ENCODE assay signal across 9 mouse cellular contexts in genomic region chr10:79900951-79901410, GRCm38 (mm10). TPM values are rescaled to one million over a fixed set of nuclear protein-coding genes. Genes with fewer than 3 reads are reported as not detected.
DNase-seq lines count a peak whose midpoint lies in the region; ATAC-seq and TF ChIP-seq lines count a peak whose summit lies in the region.
"Had no signal": no experiment of that assay in that cellular context is flagged by ENCODE, and none has a peak within 500 bp of the region (broad histone marks: within the 10 kb centered on the region; RNA-seq: fewer than 3 reads in every experiment).

No protein-coding gene starts in this region.

- no peak overlapping the region for H3K27ac ChIP-seq in lung, embryonic 14.5 days (ENCODE audit: low read depth)
- H3K27ac ChIP-seq in kidney, embryonic 16.5 days (ENCODE audit: low read length), result no peak overlapping the region
- H3K27ac ChIP-seq: liver, embryonic 13.5 days had no signal

- no peak overlapping the region for H3K4me2 ChIP-seq in lung, embryonic 14.5 days
- H3K4me2 ChIP-seq in kidney, embryonic 16.5 days (replicated peaks; ENCODE audit: low read depth, low read length), result no peak overlapping the region
- H3K4me2 ChIP-seq: liver, embryonic 13.5 days had no signal

- H3K4me1 ChIP-seq in lung, embryonic 14.5 days (ENCODE audit: insufficient read depth), result no peaks in the 10 kb centered on the region
- H3K4me1 ChIP-seq in kidney, embryonic 16.5 days (ENCODE audit: insufficient read depth, low read length), result peaks cover 7% of the 10 kb centered on the region; the same call in 1 of the 2 replicates

- no peak overlapping the region for H3K9ac ChIP-seq in lung, embryonic 14.5 days
- no peak overlapping the region for H3K9ac ChIP-seq in kidney, embryonic 16.5 days (replicated peaks; ENCODE audit: low read length)
- H3K9ac ChIP-seq: liver, embryonic 13.5 days had no signal

- no peak for DNase-seq in lung, embryonic 14.5 days
- no peak for DNase-seq in lung, postnatal 10 days
- peak; percentile 37 to 63 for DNase-seq in frontal cortex, postnatal 14 days (ENCODE audit: low spot score in 2 of 2)
- DNase-seq in left cerebral cortex, postnatal 25 days (ENCODE audit: low spot score in 2 of 2), result peak; percentile 79 to 95
- DNase-seq in right cerebral cortex, postnatal 25 days, result peak; percentile 85
- DNase-seq in thymus, postnatal 25 days, result no peak
- no peak for DNase-seq in heart, adult 18-20 months
- DNase-seq: liver, embryonic 13.5 days had no signal

- no peak for ATAC-seq in lung, embryonic 14.5 days (ENCODE audit: insufficient read depth)
- no peak for ATAC-seq in kidney, embryonic 16.5 days (ENCODE audit: low FRiP score, low TSS enrichment)

- intact Hi-C loops in left cerebral cortex, postnatal 25 days (cut with DNase I), result no loop called here

- H3K27me3 ChIP-seq in lung, embryonic 14.5 days (ENCODE audit: insufficient read depth, low read length), result no peaks in the 10 kb centered on the region
- H3K27me3 ChIP-seq in kidney, embryonic 16.5 days (ENCODE audit: insufficient read depth, low read length), result no peaks in the 10 kb centered on the region
- H3K27me3 ChIP-seq: liver, embryonic 13.5 days had no signal

- peak; percentile 37 for TF ChIP-seq CTCF in lung, embryonic 14.5 days (IDR thresholded peaks at IDR 0.05; ENCODE audit: low read depth)

- WGBS in lung, embryonic 14.5 days, result 63% methylated on average over 2 of the region's 2 CpGs
- WGBS in kidney, embryonic 16.5 days, result 61% methylated on average over 2 of the region's 2 CpGs

- no peaks in the 10 kb centered on the region for H3K9me3 ChIP-seq in lung, embryonic 14.5 days (ENCODE audit: low read depth, low read length)
- H3K9me3 ChIP-seq in kidney, embryonic 16.5 days (ENCODE audit: low read length), result no peaks in the 10 kb centered on the region
- H3K9me3 ChIP-seq: liver, embryonic 13.5 days had no signal

- no peak overlapping the region for H3K4me3 ChIP-seq in lung, embryonic 14.5 days (ENCODE audit: low read depth, low read length)
- no peak overlapping the region for H3K4me3 ChIP-seq in kidney, embryonic 16.5 days (ENCODE audit: low read length)
- H3K4me3 ChIP-seq: liver, embryonic 13.5 days had no signal

- peaks cover 76% of the 10 kb centered on the region for H3K36me3 ChIP-seq in lung, embryonic 14.5 days (ENCODE audit: insufficient read depth)
- H3K36me3 ChIP-seq in kidney, embryonic 16.5 days (ENCODE audit: insufficient read depth, low read length), result peaks cover 69% of the 10 kb centered on the region

RNA-seq across cellular contexts. Expression of gene Med16, which starts 7.7 kb away (rescaled TPM):
- polyA plus RNA-seq in lung, embryonic 14.5 days (2014; fragmentation: Nextera tagmentation; extraction: Ambion mirVana), result 55.5 and 58.7 TPM in 2 replicates
- total RNA-seq in left cerebral cortex, postnatal 25 days (2021), result 10 to 100 TPM; 57.5 to 59.8 TPM
- polyA plus RNA-seq in kidney, embryonic 16.5 days (2015; fragmentation: Nextera tagmentation; extraction: Ambion mirVana), result 71.0 and 72.4 TPM in 2 replicates
- 10 to 100 TPM; 50.4 to 56.7 TPM for total RNA-seq in heart, adult 18-20 months (2021)

RNA-seq across cellular contexts. Expression of gene Gm26602, which starts 9.7 kb away (rescaled TPM):
- polyA plus RNA-seq in lung, embryonic 14.5 days (2014; fragmentation: Nextera tagmentation; extraction: Ambion mirVana), result 4.1 TPM in 1 of 2 replicates, not detected in the other
- not detected for total RNA-seq in left cerebral cortex, postnatal 25 days (2021)
- 9.2 TPM in 1 of 2 replicates, not detected in the other for polyA plus RNA-seq in kidney, embryonic 16.5 days (2015; fragmentation: Nextera tagmentation; extraction: Ambion mirVana)
- total RNA-seq in heart, adult 18-20 months (2021), result not detected
- polyA plus RNA-seq: liver, embryonic 13.5 days had no signal

RNA-seq across cellular contexts. Expression of gene Cfd, which starts 10.3 kb away (rescaled TPM):
- not detected in 2 replicates for polyA plus RNA-seq in lung, embryonic 14.5 days (2014; fragmentation: Nextera tagmentation; extraction: Ambion mirVana)
- total RNA-seq in left cerebral cortex, postnatal 25 days (2021), result not detected
- polyA plus RNA-seq in kidney, embryonic 16.5 days (2015; fragmentation: Nextera tagmentation; extraction: Ambion mirVana), result not detected in 2 replicates
- 100 to 1,000 TPM in 1 of 2 experiments, 10 to 100 TPM in 1; 49.7 to 435 TPM for total RNA-seq in heart, adult 18-20 months (2021)
- polyA plus RNA-seq: liver, embryonic 13.5 days had no signal

RNA-seq across cellular contexts. Expression of gene Elane, which starts 14.9 kb away (rescaled TPM):
- 0.18 and 0.26 TPM in 2 replicates for polyA plus RNA-seq in lung, embryonic 14.5 days (2014; fragmentation: Nextera tagmentation; extraction: Ambion mirVana)
- total RNA-seq in left cerebral cortex, postnatal 25 days (2021), result not detected
- polyA plus RNA-seq in kidney, embryonic 16.5 days (2015; fragmentation: Nextera tagmentation; extraction: Ambion mirVana), result 0.60 and 0.76 TPM in 2 replicates
- total RNA-seq in heart, adult 18-20 months (2021), result not detected

RNA-seq across cellular contexts. Expression of gene Kiss1r, which starts 15.8 kb away (rescaled TPM):
- 0.70 and 1.2 TPM in 2 replicates for polyA plus RNA-seq in lung, embryonic 14.5 days (2014; fragmentation: Nextera tagmentation; extraction: Ambion mirVana)
- total RNA-seq in left cerebral cortex, postnatal 25 days (2021), result 1 to 10 TPM; 7.1 to 7.8 TPM
- 1.5 and 2.1 TPM in 2 replicates for polyA plus RNA-seq in kidney, embryonic 16.5 days (2015; fragmentation: Nextera tagmentation; extraction: Ambion mirVana)
- under 1 TPM; 0.17 to 0.46 TPM for total RNA-seq in heart, adult 18-20 months (2021)

Comparison
In these comparisons a context has a peak if more than half of its experiments do, and no peak if none do; other contexts are left out.
1. DNase-seq: peak in frontal cortex, postnatal 14 days (2 of 2), left cerebral cortex, postnatal 25 days (2 of 2) and right cerebral cortex, postnatal 25 days (single experiment); none in lung, embryonic 14.5 days (single experiment), lung, postnatal 10 days (single experiment), thymus, postnatal 25 days (single experiment) and heart, adult 18-20 months (0 of 2).
2. RNA of gene Cfd, which starts 10.3 kb away (total RNA-seq): 49.7 to 435 TPM in heart, adult 18-20 months; not detected in left cerebral cortex, postnatal 25 days; every median in the first group is over 10 times any median in the second.